Mouse (Mus musculus): ENCODE data around the gene Tns2. TPM values are rescaled to one million over a fixed set of nuclear protein-coding genes. Genes with fewer than 3 reads are reported as not detected.

Gene Tns2
- polyA plus RNA-seq, 1 experiment from 2014 or later, result 46.6 TPM

Other genes with a start within 250 kb of the Tns2 start
- gene Krt1, start 249.6 kb upstream of the Tns2 start, polyA plus RNA-seq (2014; fragmentation: Nextera tagmentation; extraction: Ambion mirVana), result 0.93 and 1.8 TPM in 2 replicates
- 0.06 TPM in 1 of 2 replicates, not detected in the other for gene Krt77, start 230.7 kb upstream of the Tns2 start, polyA plus RNA-seq (2014; fragmentation: Nextera tagmentation; extraction: Ambion mirVana)
- not detected in 2 replicates for gene Krt76, start 207.5 kb upstream of the Tns2 start, polyA plus RNA-seq (2014; fragmentation: Nextera tagmentation; extraction: Ambion mirVana)
- 0.11 and 0.38 TPM in 2 replicates for gene Krt4, start 175.7 kb upstream of the Tns2 start, polyA plus RNA-seq (2014; fragmentation: Nextera tagmentation; extraction: Ambion mirVana)
- 0.41 and 0.49 TPM in 2 replicates for gene Krt79, start 160.1 kb upstream of the Tns2 start, polyA plus RNA-seq (2014; fragmentation: Nextera tagmentation; extraction: Ambion mirVana)
- not detected in 2 replicates for gene Krt78, start 146.1 kb upstream of the Tns2 start, polyA plus RNA-seq (2014; fragmentation: Nextera tagmentation; extraction: Ambion mirVana)
- 179 and 184 TPM in 2 replicates for gene Krt8, start 95.9 kb upstream of the Tns2 start, polyA plus RNA-seq (2014; fragmentation: Nextera tagmentation; extraction: Ambion mirVana)
- gene Krt18, start 72.2 kb upstream of the Tns2 start, polyA plus RNA-seq (2014; fragmentation: Nextera tagmentation; extraction: Ambion mirVana), result 140 and 164 TPM in 2 replicates
- 85.1 and 139 TPM in 2 replicates for gene Eif4b, start 26.6 kb upstream of the Tns2 start, polyA plus RNA-seq (2014; fragmentation: Nextera tagmentation; extraction: Ambion mirVana)
- gene Spryd3, start 35.8 kb downstream of the Tns2 start, polyA plus RNA-seq (2014; fragmentation: Nextera tagmentation; extraction: Ambion mirVana), result 9.0 and 11.1 TPM in 2 replicates
- gene Igfbp6, start 43.9 kb downstream of the Tns2 start, polyA plus RNA-seq (2014; fragmentation: Nextera tagmentation; extraction: Ambion mirVana), result 24.0 and 27.1 TPM in 2 replicates
- 0.11 and 0.28 TPM in 2 replicates for gene Soat2, start 50.1 kb downstream of the Tns2 start, polyA plus RNA-seq (2014; fragmentation: Nextera tagmentation; extraction: Ambion mirVana)
- gene Zfp740, start 102.8 kb downstream of the Tns2 start, polyA plus RNA-seq (2014; fragmentation: Nextera tagmentation; extraction: Ambion mirVana), result 30.1 and 59.9 TPM in 2 replicates
- gene Csad, start 104.3 kb downstream of the Tns2 start, polyA plus RNA-seq (2014; fragmentation: Nextera tagmentation; extraction: Ambion mirVana), result 50.6 and 68.1 TPM in 2 replicates
- gene Itgb7, start 131.5 kb downstream of the Tns2 start, polyA plus RNA-seq (2014; fragmentation: Nextera tagmentation; extraction: Ambion mirVana), result 1.1 and 1.7 TPM in 2 replicates
- gene Rarg, start 157.1 kb downstream of the Tns2 start, polyA plus RNA-seq (2014; fragmentation: Nextera tagmentation; extraction: Ambion mirVana), result 17.9 and 23.9 TPM in 2 replicates
- gene Gm9918, start 170.2 kb downstream of the Tns2 start, polyA plus RNA-seq (2014; fragmentation: Nextera tagmentation; extraction: Ambion mirVana), result 0.37 and 0.84 TPM in 2 replicates
- gene Mfsd5, start 179.0 kb downstream of the Tns2 start, polyA plus RNA-seq (2014; fragmentation: Nextera tagmentation; extraction: Ambion mirVana), result 53.7 and 65.3 TPM in 2 replicates
- 33.6 and 35.2 TPM in 2 replicates for gene Espl1, start 195.9 kb downstream of the Tns2 start, polyA plus RNA-seq (2014; fragmentation: Nextera tagmentation; extraction: Ambion mirVana)
- 481 and 576 TPM in 2 replicates for gene Pfdn5, start 225.7 kb downstream of the Tns2 start, polyA plus RNA-seq (2014; fragmentation: Nextera tagmentation; extraction: Ambion mirVana)
- 117 and 129 TPM in 2 replicates for gene Myg1, start 231.3 kb downstream of the Tns2 start, polyA plus RNA-seq (2014; fragmentation: Nextera tagmentation; extraction: Ambion mirVana)